Mouse (Mus musculus) limb, embryonic 11.5 days (tissue): ENCODE results near the gene Catsper4. TPM values are rescaled to one million over a fixed set of nuclear protein-coding genes. Genes with fewer than 3 reads are reported as not detected.
"Not testable (repeated sequence)": the region's sequence is repeated elsewhere in the genome, so short reads cannot be mapped to it uniquely, and the experiment has no call there.

Experiments
- ATAC-seq: fragments of 200-750 bp; cut with Nextera tagmentation; 2 replicates; pipeline ENCODE4 v1.8.0; 2017; ENCODE audit warnings: low read depth; ENCODE audit not compliant: insufficient number of reproducible peaks, low FRiP score, low TSS enrichment
- DNase-seq: peaks from one replicate; pipeline ENCODE4 v3.0.0-alpha.2; 2015; ENCODE audit warnings: low spot score
- H3K27ac ChIP-seq: fragments of 300-500 bp; sonication (generic); replicated peaks from 2 replicates; pipeline ENCODE4 v1.5.1; 2014; ENCODE audit warnings: low read depth, mild to moderate bottlenecking, low read length
- H3K27me3 ChIP-seq: fragments of 300-500 bp; sonication (generic); 2 replicates; pipeline ENCODE4 v1.6.1; 2014; ENCODE audit warnings: mild to moderate bottlenecking, low read length, mixed read lengths; ENCODE audit not compliant: control insufficient read depth, insufficient read depth
- H3K36me3 ChIP-seq: fragments of 300-500 bp; sonication (generic); 2 replicates; pipeline ENCODE4 v1.6.1; 2014; ENCODE audit warnings: mild to moderate bottlenecking, low read length, moderate library complexity, mixed read lengths; ENCODE audit not compliant: control insufficient read depth, insufficient read depth
- H3K4me1 ChIP-seq: fragments of 300-500 bp; sonication (generic); 2 replicates; pipeline ENCODE4 v1.6.1; 2014; ENCODE audit warnings: low read length, mixed read lengths; ENCODE audit not compliant: control insufficient read depth, insufficient read depth
- H3K4me2 ChIP-seq: fragments of 300-500 bp; sonication (generic); 2 replicates; pipeline ENCODE4 v1.6.1; 2014; ENCODE audit warnings: low read depth, mild to moderate bottlenecking, moderate library complexity; ENCODE audit not compliant: severe bottlenecking
- H3K4me3 ChIP-seq: fragments of 300-500 bp; sonication (generic); 2 replicates; pipeline ENCODE4 v1.5.1; 2014; ENCODE audit warnings: low read depth, low read length
- H3K9ac ChIP-seq: fragments of 300-500 bp; sonication (generic); 2 replicates; pipeline ENCODE4 v1.6.1; 2014; ENCODE audit warnings: mild to moderate bottlenecking, low read length
- H3K9me3 ChIP-seq: fragments of 300-500 bp; sonication (generic); 2 replicates; pipeline ENCODE4 v1.6.1; 2016; ENCODE audit warnings: low read length; ENCODE audit not compliant: control insufficient read depth
- WGBS: fragments of 180-500 bp; shearing (Covaris S2); extraction: QIAGEN DNeasy Blood & Tissue Kit; methylation state at CpG from one replicate; pipeline ENCODE4 v1.1.7; 2014; 5-methylcytosine and 5-hydroxymethylcytosine counted together
- polyA plus RNA-seq: library from polyadenylated mRNA; unstranded; fragments of >200 nt; fragmentation: Nextera tagmentation; extraction: Ambion mirVana; gene quantifications from 2 replicates; pipeline ENCODE4 v1.2.1, GENCODE M21; 2014

Catsper4 gene
- not detected in 2 replicates for polyA plus RNA-seq

DNA sequence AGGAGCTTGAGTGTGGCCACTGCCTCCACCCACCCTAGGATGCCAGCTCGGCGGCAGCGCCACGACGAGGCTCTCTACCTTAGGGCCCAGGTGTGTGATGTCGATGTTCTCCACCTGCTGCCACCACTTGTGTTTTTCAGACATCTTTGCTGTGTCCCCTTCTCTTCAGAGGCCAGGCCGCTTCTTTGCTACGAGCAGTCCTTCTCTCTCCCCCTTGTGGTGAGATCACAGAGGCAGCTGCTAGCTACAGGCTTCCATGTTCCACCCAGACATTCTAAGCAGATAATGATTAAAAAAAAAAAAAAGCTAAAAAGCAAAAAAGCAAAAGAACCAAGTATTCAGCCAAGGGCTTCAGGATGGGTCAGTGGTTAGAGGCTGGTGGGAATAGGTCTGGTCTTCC lies at the start of gene Catsper4:
Gene Catsper4, minus strand, starts transcription at position 190 of the 400 bp plus-strand sequence.
- no peak within 1 kb of the TSS for H3K4me2 ChIP-seq
- no peak within 1 kb of the TSS for H3K9ac ChIP-seq
- no peaks in the 10 kb centered on the region for H3K9me3 ChIP-seq

DNA sequence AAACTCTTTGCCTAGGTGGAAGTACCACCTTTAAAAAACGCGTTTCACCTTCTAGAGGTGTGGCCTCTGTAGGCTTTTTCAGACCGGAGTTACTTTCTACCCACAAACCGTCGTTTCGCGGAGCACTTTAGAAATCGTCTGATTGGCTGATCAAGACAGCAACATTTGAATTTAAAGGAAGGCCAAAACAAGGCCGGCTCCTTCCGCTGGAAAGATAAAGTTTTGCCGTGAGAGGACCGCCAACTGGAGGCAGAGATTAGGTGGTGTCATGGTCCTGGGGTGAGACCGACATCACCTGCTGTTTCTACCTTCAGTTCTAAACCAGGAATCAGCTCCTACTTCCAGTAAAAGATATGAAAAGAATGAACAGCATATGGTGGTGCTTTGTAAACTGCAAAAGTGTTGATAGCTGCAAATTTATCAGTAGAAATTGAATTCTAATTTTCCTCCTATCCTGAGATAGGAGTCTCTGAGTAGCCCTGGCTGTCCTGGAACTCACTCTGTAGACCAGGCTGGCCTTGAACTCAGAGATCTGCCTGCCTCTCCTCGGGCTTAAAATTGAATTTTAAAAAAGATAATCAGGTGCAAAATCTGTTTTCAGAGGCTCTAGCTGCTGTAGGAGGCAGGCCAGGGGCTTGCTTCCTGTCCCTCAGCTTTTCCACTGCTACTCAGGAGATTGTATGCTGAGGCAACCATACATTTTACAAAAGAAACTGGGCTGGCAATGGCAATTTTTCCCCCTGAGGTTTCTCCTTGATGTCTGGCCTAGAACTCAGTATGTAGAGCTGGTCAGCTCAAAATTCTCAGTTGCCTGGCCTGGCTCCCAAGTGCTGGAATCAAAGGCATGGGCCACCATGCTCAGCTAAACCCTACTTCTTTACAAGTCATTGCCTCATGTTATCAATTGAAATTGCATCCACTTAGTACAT lies 46.5 kb upstream of the Catsper4 start:
- peaks cover 9% of the 10 kb centered on the region; the same call in 1 of the 2 replicates for H3K36me3 ChIP-seq
- H3K4me2 ChIP-seq: peak overlapping the region; percentile 16; the same call in 1 of the 2 replicates
- H3K27me3 ChIP-seq: no peaks in the 10 kb centered on the region
- H3K27ac ChIP-seq: no peak overlapping the region
- H3K9me3 ChIP-seq: no peaks in the 10 kb centered on the region
- H3K4me1 ChIP-seq: no peaks in the 10 kb centered on the region
- DNase-seq (peak; percentile 41), ATAC-seq (no peak)
- WGBS: 6% methylated on average over 14 of the region's 14 CpGs
- H3K9ac ChIP-seq: no peak overlapping the region
- H3K4me3 ChIP-seq: no peak overlapping the region

More for the DNA sequence above, at the start of gene Catsper4:
- Histone ChIP-seq H3K27me3 (no peaks in the 10 kb centered on the region), H3K36me3 (no peaks in the 10 kb centered on the region), H3K27ac (no peak within 1 kb of the TSS), H3K4me1 (no peaks in the 10 kb centered on the region), H3K4me3 (no peak within 1 kb of the TSS)
- ATAC-seq (no peak), DNase-seq (no peak)
- 72% methylated on average over 8 of the region's 8 CpGs for WGBS

DNA sequence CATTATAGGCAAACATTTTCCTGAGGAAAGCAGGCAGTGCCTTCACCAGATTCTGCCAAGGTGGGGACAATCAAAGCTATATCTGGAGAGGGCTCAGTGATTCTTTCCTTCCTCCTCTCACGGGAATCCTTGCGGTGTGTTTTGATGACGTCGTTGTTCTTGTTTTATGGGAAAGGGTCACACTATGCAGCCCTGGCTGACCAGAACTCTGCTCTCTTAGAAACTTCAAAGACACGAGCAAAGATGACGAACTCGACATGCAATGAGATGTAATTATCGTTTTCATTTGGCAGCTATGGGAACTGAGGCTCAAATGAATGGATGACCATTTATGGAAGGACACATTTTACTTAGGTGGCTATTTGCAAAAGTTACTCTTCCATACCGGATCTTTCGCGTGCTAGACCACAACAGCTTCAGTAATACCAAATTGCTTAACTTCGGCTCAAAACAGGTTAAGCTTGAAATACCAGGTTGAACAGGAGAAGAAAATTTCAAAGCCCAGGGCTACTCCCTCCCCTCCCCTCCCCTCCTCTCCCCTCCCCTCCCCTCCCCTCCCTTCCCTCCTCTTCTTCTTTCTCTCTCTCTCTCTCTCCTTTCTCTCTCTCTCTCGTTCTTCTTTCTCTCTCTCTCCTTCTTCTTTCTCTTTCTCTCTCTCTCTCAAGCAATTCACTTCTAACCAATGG lies 45.7 kb upstream of the Catsper4 start:
- Histone ChIP-seq H3K27ac (no peak overlapping the region), H3K9me3 (no peaks in the 10 kb centered on the region), H3K9ac (no peak overlapping the region), H3K4me3 (no peak overlapping the region), H3K4me2 (peak overlapping the region; percentile 20; the same call in 1 of the 2 replicates), H3K4me1 (no peaks in the 10 kb centered on the region), H3K36me3 (peaks cover 5% of the 10 kb centered on the region; the same call in 1 of the 2 replicates), H3K27me3 (no peaks in the 10 kb centered on the region)
- no peak for ATAC-seq
- no peak for DNase-seq
- 21% methylated on average over 12 of the region's 13 CpGs for WGBS

DNA sequence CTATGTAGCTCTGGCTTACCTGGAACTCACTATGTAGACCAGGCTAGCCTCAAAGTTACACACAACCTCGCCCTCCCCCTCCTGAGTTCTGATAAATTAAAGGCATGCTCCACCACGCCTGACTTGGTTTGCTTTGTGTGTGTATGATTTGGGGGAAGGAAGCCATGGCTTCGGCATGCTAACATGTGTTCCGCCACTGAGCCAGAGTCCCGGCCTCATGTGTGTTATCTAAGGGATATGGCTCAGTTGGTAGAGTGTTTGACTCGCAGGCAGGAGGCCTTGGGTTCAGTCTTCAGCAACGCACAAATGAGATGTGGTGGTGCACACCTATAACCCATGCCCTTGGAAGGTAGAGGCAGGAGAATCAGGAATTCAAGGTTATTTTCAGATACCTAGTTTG lies 44.8 kb upstream of the Catsper4 start:
- WGBS: 83% methylated on average over 7 of the region's 7 CpGs
- no peak overlapping the region for H3K27ac ChIP-seq
- H3K36me3 ChIP-seq: peaks cover 5% of the 10 kb centered on the region; the same call in 1 of the 2 replicates
- no peaks in the 10 kb centered on the region for H3K27me3 ChIP-seq
- no peak overlapping the region for H3K9ac ChIP-seq
- H3K4me2 ChIP-seq: no peak overlapping the region
- DNase-seq (no peak), ATAC-seq (no peak)
- H3K4me1 ChIP-seq: no peaks in the 10 kb centered on the region
- no peak overlapping the region for H3K4me3 ChIP-seq
- H3K9me3 ChIP-seq: no peaks in the 10 kb centered on the region

DNA sequence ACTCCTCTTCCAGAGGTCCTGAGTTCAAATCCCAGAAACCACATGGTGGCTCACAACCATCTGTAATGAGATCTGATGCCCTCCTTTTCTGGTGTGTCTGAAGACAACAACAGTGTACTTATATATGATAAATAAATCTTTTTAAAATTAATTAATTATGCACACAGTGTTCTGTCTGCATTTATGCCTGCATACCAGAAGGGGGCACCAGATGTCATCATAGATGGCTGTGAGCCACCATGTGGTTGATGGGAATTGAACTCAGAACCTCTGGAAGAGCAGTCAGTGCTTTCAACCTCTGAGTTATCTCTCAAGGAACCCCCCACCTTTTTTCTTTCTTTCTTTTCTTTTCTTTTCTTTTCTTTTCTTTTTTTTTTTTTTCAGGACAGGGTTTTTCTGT lies 42.4 kb upstream of the Catsper4 start:
- H3K4me1 ChIP-seq, H3K9ac ChIP-seq, ATAC-seq, H3K27me3 ChIP-seq, H3K27ac ChIP-seq, H3K36me3 ChIP-seq, DNase-seq, H3K4me2 ChIP-seq, H3K9me3 ChIP-seq, H3K4me3 ChIP-seq: not testable (repeated sequence)

DNA sequence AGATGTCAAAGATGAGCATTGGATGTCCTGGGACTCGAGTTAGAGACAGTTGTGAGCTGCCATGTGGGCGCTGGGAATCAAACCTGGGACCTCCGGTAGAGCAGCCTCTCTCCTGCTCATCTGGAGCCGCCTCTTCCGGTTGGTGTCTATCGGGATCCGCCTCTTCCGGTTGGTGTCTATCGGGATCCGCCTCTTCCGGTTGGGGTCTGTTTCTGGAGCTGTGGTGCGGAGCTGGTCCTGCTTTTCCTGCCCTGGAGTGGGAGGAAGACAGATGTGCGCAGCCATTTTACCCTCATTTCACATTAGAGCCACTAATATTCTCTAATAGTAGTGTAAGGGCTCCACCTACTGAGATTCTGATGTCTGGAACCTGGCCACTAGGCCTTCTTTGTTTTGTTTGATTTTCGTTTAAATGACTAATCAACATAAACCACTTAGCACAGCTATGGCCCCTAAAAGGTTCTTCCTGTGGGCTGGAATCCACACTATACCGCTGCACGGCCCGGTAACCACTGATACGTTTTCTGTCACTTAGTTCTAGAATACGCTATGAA lies 41.0 kb upstream of the Catsper4 start:
- Histone ChIP-seq H3K4me1 (no peaks in the 10 kb centered on the region), H3K27ac (no peak overlapping the region), H3K9ac (no peak overlapping the region), H3K27me3 (no peaks in the 10 kb centered on the region), H3K4me2 (no peak overlapping the region), H3K36me3 (no peaks in the 10 kb centered on the region), H3K4me3 (no peak overlapping the region), H3K9me3 (no peaks in the 10 kb centered on the region)
- DNase-seq (no peak), ATAC-seq (no peak)
- 88% methylated on average over 19 of the region's 19 CpGs for WGBS

DNA sequence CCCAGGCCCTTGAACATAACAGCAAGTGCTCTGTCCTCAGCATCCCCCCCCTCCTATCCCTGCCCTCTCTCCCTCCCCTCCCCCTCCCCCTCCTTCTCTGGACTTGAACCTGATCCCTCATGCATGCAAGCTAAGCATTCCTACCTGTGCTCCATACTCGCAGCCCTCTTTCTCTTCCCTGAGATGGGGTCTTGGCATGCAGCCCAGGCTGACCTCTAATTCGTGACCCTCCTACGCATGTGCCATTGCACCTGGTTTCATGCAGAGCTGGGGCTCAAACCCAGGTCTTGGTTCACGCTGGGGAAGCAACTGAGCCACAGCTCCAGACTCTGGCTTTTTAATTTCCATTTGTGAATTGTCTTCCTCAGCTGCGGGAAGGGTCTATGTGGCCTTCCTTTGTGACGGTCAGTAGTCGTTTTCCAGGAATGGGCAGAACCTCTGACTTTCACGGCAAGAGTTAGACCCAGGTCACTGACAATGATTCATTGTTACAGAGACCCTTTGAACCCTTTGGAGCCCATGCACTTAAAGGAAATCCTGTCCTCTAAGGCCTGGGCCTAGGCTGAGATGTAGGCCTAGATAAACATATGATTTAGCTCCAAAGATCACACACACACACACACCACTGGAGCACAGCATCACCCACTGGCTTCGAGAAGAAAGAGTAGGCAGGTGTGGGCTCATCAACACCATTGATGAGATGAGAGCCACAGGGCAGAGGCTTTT lies 38.8 kb upstream of the Catsper4 start:
- 68% methylated on average over 9 of the region's 9 CpGs for WGBS
- H3K27me3 ChIP-seq: no peaks in the 10 kb centered on the region
- no peak for DNase-seq
- H3K4me3 ChIP-seq: no peak overlapping the region
- ATAC-seq: no peak
- H3K4me2 ChIP-seq: no peak overlapping the region
- no peaks in the 10 kb centered on the region for H3K9me3 ChIP-seq
- H3K4me1 ChIP-seq: no peaks in the 10 kb centered on the region
- no peaks in the 10 kb centered on the region for H3K36me3 ChIP-seq
- no peak overlapping the region for H3K9ac ChIP-seq
- H3K27ac ChIP-seq: no peak overlapping the region

DNA sequence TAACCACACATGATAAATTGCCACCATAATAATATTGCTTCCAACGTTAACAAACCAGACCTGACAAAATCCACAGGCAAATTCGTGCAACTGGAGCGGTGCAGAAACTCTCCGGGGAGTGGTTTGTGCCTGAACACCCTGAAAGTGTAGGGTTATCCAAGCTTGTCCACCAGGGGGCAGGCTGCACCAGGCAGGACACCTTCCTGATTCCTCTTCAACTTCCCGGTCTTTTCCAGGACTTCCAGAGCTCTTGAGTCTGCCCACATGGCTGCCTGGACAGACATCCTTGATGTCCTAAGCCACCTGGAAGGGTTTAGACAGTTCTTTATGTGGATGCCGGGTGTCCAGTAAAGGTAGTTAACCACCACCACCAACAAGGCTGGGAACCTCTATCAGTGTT lies 36.0 kb upstream of the Catsper4 start:
- no peak for ATAC-seq
- Histone ChIP-seq H3K27ac (no peak overlapping the region), H3K4me3 (no peak overlapping the region), H3K4me1 (no peaks in the 10 kb centered on the region), H3K27me3 (no peaks in the 10 kb centered on the region), H3K4me2 (no peak overlapping the region), H3K36me3 (no peaks in the 10 kb centered on the region), H3K9me3 (no peaks in the 10 kb centered on the region), H3K9ac (no peak overlapping the region)
- DNase-seq: peak; percentile 76
- 34% methylated on average over 6 of the region's 6 CpGs for WGBS
